Mouse (Mus musculus) fat pad, adult 2 months (tissue): ENCODE measurements around the gene Irf2bpl.

Source experiments
- DNase-seq: peaks from one replicate; pipeline ENCODE4 v3.0.0-alpha.2; 2011; ENCODE audit warnings: low read depth, low spot score; ENCODE audit errors: extremely low read depth

The Irf2bpl gene

GRCm38 (mm10) chr12:86884197-86885058 lies at the start of gene Irf2bpl:
Irf2bpl (minus strand) TSS chr12:86884798.
- peak; percentile 59 for DNase-seq

- no peak for DNase-seq
These were observed 48.0 kb upstream of the Irf2bpl start for GRCm38 (mm10) chr12:86932575-86932952.

- no peak for DNase-seq
These were observed 47.4 kb upstream of the Irf2bpl start for GRCm38 (mm10) chr12:86931919-86932574.

DNA sequence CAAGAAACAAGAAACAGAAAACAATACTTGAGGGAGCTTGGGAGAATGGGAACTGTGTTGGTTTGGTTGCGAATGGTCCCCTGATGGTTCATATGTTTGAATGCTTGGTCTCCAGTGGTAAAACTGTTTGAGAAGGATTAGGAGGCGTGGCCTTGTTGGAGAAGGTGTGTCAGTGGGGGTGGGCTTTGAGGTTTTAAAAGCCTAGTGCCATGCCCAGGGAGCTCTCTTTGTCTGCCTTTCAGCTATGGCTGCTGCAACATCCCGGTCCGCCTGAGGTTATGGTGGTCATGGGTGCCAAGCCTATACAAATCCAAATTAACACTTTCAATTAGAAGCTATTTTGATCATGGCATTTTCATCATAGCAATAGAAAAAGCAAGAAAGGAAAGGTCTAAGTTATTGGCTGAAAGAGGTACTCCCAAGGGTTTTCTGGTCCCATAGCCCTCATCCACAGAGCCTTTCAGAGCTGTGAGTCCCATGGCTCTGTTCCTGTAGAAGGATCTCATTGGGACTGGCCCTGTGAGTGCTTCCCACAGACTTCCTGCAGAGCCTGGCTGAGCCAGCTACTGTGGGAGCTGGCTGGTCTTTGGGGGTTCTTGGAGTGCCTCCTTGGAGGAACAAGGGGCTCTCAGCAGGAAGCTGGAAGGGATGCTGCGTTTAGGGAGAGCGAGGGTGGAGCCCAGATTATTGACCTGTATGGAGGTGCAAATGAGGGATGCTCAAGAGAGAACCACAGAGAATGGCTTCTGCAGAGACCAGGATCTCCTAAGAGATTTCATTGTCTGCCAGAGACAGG lies 46.5 kb upstream of the Irf2bpl start:
- DNase-seq: no peak

DNA sequence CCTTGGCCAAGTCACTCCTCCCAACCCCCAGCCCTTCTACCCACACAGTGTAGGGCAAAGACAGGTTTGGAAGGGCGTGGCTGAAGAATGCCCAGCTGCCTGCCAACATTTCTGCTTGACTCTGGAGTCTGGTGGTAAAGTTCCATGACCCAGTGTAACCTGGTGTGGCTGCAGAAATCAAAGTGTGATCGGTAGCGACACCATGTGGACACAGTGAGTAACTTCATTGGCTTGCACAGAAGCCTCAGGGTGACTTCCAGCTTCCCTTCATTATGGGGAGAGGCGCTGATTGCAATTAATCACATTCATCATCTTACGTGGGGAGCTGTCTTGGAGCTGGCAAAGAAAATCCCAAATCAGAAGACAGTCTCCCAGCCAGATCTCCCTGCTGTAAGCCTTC lies 39.2 kb upstream of the Irf2bpl start:
- peak; percentile 90 for DNase-seq

DNA sequence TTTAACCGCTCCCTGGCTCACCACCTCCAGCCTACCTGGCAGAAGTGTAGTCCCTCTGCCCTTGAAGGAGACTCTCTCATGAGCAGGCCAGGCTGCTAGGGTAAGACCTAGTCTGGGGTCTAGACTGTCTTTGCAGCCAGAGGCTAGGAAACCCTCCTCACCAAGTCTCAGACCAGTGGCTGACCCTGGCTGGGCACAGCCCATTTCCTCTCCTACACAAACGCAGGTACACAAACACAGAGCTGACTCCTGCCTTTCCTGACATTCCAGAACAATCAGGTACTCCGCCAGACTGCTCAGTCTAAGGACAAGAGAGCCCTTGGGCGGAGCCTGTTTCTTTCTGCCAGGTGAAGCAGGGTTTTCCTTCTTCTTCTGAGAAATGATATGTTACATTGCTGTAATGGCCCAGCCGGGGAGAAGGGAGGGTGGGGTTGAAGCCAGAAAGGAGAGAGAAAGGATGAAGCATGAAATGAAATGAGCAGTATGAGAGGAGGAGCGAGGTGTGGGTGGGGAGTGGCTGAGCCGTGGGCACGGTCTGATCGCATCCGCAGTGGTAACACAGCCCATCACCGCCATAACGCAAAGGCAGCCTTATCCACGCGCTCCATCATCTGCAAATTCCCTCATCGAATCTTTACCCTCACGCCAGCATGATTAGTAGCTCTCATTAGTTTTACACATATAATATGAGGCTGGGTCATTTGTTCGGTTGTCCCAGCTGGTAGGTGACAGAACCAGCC lies 34.6 kb upstream of the Irf2bpl start:
- peak; percentile 51 for DNase-seq

DNA sequence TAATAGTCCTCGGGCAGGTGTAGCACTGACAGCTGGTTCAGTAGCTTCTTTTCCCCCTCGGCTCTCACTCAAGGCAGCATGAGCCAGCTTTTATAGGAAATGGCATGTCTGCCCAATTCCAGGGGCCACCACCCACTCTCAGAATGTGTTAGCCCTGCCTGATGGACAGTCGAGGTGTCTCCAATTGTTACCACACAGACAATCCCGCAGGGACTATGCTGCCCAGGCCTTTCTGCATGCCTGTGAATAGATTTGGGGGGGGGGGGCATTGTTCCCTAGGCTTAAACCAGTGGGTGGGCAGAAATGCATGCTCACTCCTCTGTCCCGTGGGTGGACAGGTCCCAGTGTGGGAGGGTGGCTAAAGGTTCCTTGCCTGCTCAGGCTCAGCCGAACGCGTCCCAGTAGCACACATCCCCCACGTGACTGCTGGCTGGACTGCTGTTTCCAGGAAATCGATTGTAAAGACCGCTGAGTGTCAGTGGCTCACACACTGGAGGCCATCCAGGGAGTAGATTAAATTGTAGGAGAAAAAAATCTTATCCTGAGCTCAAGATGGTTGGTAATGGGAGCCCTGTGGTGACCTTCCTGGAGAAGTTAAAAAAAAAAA lies 33.9 kb upstream of the Irf2bpl start:
- DNase-seq: no peak

- no peak for DNase-seq
These were observed 32.4 kb upstream of the Irf2bpl start for GRCm38 (mm10) chr12:86916796-86917573.

DNA sequence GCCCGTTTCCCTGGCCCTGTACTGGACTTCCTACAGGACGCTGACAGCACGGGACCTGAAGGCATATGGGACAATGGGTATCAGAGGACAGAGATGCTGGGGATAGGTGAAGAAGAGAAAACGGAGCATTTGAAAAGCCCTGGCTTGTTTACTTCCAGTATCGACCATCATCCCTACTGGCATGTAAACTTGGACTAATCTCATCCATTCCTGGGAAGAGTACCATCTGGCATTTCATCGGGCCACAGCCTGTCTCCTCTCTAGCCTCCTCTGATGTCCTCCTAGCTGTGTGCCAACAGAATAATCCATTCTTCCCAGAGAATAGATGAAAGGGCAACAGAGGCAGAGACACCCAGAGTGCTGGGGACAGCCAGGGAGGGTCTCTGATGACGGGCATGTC lies 31.0 kb upstream of the Irf2bpl start:
- DNase-seq: no peak

DNA sequence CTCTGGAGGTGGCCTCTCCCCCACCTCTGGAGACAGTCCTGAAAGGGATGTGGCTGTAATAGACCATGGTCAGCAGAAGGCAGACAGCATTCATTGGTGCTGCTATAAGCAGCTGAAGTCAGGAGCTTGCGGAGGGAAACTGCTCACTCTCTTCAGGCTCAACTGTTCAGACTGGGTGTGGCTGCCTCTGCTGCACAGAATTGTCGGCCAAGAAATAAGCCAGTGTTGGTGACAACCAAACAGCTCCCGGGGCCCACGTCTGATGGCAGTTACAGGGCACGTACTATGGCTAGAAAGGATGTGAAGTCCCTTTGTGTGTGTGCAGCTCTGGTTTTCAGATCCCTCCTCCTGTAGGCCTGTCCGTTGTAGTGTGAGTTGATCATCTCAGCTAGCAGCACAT lies 30.2 kb upstream of the Irf2bpl start:
- no peak for DNase-seq

- DNase-seq: no peak
These were observed 29.8 kb upstream of the Irf2bpl start for GRCm38 (mm10) chr12:86914351-86914750.

GRCm38 (mm10) chr12:86912335-86913093 lies 27.9 kb upstream of the Irf2bpl start:
- no peak for DNase-seq

GRCm38 (mm10) chr12:86911482-86911931 lies 26.9 kb upstream of the Irf2bpl start:
- DNase-seq: no peak

GRCm38 (mm10) chr12:86906395-86906794 lies 21.8 kb upstream of the Irf2bpl start:
- DNase-seq: no peak

DNA sequence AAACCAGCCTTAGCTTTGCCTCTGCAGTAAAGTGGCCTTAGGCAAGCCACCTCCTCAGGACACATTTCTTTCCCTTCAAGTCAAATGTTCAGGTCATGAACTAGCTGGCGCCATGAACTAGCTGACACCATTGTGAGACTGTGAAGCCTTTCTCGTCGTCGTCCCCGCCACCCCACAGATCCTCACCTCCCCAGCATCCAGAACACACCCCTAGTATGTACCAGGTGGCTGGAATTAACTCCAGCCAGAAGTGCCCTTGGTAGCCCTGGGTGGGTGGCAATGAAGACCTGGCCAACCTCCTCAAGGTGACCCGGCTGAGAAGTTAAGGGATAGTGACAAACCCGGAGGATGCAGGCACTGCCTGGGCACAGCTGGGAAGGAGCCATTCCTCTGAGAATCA lies 21.3 kb upstream of the Irf2bpl start:
- DNase-seq: no peak

DNA sequence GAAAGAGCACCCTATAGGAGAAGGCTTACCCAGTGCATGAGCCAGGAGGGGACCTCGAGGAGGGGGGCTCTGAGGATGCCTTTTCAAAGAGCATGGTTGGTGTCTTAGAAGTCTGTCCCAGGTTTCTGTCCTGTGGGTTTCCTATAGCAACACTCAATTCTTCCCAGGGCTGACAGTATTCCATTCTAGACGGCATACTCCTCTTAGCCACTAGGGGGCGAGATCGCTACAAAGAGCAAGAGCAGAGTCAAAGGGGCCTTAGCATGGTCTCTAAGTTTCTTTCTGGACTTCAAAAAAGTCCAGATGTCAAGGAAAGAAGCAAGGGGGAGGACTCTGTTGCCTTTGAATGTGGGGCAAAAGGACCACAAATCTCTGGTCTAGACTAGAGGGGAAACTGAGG lies 20.6 kb upstream of the Irf2bpl start:
- DNase-seq: no peak

DNA sequence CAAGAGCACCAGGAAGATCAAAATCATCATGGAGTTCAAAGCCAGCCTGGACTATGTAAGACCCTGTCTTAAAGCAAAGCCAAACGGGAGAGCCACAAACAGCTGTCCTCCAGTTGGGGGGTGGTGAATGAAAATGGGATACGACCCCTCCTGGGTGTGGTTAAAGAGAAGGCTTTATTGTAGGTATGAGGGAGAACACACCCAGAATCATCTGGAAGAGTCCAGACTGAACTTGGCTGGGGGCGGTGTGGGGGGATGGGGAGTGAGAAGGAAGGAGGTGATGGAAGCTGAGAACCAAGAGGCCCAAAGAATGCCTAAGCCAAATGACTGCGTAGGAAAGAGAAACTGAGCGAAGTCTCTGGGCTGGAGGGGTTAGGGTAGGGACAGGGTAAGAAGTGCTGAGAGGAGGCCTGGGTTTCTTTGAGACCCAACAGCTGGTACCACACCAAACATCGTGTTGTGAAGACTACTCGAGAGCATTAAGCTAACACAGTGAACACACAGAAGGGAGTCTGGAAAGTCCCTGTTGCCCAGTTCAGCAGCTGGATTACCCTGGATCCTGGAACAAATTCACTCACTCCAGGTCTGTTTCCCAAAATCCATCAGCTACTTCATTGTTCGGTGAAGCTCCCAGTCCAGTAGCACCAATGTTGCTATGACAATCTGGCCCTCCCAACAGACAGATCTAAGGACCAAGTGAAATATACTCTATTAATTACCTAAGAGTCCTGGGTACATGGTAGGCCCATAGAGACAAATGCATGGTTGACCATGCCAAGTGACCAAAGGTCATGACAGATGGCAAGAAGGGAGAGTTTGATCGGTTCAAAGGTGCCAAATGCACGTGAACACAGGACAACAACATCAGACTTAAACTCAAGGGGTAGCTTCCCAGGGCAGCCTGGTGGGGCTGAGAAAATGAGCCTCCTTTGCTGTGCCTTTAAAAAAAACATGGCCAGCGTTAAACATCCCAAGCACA lies 19.5 kb upstream of the Irf2bpl start:
- no peak for DNase-seq
